Mouse (Mus musculus) adipocyte (in vitro differentiated cells): ENCODE data around the gene Clcn6.
"Not testable (repeated sequence)": the region's sequence is repeated elsewhere in the genome, so short reads cannot be mapped to it uniquely, and the experiment has no call there.

ENCODE experiments used
- DNase-seq: peaks from one replicate; pipeline ENCODE4 v3.0.0-alpha.2; 2016; ENCODE audit warnings: low spot score

Gene Clcn6

DNA sequence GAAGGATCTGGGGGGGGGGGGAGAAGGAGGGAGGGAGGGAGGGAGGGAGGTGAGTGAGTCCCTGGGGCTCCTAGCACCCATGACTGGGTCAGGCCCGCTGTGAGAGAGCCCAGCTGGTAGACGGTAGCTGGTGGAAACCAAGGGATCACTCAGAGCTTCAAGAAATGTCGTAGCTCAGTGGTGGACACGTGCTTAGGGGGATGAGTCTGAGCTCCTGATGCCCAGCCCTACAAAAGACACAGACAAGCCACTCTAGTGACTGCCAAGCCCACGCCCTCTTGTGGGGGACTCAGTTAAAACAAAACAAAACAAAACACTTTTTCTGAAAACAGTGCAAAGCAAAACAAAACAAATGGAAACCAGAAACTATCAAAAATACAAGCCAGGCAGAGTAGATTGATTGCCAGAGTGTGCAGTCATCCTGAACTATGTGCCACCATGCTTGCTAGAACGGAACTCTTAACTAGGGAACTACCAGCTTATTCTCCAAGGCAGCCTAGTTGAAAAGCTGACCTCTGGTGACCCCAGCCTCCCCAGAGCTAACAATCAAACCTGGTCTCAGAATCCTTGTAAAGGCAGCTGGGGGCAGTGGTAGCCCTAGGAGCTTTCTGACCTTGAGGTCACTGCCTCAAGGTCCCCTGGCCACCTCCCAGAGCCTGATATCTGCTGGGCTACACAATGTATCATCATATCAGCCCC, 27.2 kb upstream of the Clcn6 start:
- peak; percentile 62 for DNase-seq

- no peak for DNase-seq
Observed at GRCm38 (mm10) chr4:148061086-148061480, 22.5 kb upstream of the Clcn6 start.

DNA sequence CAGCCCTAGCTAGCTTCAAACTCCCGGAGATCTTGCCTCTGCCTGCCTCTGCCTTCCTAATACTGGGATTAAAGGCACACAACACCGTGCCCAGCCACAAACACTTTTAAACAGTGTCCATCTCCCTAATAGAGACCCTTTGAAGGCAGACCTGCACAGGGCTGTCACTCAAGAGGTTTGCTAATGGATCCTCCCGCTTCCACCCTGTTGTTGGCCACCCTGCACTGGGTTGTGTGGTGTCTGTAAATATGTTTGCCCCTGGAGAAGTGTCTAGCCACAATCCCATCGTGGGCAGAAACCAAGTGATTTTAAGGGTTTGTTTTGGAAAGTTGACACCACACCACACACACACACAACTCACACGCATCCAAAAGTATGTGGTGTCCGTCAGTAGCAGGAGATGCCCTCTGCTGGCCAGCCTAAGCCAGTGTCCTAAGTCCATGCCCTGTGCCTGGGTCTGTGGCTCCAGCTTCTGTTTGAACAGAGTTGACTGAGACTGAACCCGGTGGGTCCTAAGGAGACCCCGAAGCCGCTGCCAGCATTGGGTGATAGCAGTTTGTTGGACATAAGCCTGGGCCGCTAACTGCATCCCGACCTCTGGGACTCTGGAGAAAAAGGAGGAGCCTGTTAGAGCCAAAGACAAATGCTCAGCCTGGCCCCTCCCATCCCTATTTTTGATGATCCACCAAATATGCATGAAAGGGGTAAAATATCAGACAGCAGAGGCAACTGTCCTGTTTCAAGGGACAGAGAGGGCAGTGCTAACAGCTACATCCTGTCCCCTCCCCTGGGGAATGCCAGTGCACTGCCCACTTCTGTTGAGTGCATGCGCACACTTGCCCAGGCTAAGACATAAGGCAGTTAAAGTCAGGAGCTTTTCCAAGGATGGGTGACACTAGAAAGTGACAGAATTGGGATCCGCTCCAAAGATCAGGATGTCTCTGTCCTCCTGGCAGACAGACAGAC, 21.8 kb upstream of the Clcn6 start:
- peak; percentile 54 for DNase-seq

GRCm38 (mm10) chr4:148058993-148059392, 20.4 kb upstream of the Clcn6 start:
- DNase-seq = no peak

DNA sequence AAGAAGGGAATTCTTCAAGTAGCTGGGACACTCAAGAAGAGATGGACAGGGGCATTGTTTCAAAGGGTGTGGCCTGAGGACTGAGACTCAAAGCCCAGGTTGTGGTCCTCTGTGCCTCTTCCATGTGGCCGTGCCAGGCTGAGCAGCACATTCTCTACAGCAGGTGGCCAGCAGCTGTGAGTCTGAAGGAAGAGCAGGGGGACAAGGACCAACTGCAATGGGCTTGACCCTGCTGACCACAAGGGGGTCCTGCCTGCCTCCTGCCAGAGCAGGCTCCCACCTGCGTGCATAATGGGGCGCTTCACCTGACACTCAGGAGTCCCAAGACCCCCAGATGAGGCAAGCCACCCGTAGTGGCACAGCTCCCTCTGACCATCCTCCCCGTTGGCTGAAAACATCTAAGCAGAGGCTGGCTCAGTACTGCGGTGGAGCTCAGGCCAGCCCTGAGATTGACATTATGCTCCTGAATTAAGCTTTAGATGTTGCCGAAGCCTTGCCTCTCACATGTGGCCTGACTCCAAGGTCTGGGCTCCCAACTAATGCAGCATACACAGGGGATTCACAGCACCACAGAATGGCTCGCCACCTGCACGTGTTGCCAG, 19.7 kb upstream of the Clcn6 start:
- DNase-seq = no peak

DNA sequence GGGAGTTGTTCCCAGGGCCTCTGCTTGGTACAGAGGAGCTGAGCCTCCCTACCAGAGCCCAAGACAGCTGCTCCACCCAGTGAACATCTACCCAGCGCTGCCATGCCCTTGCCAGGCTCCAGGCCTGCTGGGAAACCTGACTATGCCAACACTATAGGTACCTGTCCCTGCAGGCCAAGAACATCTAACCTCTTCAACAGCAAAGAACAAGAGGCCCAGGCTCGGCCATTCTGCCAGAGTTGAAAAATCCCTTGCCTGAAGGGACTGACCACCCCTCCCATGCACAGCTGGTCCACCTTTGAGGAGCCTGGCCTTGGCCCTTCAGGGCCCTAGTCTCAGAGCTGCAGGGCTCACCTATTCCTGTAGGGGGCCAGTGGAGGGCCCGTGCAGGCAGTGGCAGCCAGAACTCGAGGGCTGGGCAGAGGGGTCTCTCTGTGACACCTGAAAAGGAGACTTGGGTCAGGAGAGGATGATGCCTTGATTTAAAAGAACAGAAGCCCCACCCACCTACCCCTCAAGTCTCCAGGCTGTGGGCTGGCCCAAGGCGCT, 19.1 kb upstream of the Clcn6 start:
- DNase-seq = no peak

DNA sequence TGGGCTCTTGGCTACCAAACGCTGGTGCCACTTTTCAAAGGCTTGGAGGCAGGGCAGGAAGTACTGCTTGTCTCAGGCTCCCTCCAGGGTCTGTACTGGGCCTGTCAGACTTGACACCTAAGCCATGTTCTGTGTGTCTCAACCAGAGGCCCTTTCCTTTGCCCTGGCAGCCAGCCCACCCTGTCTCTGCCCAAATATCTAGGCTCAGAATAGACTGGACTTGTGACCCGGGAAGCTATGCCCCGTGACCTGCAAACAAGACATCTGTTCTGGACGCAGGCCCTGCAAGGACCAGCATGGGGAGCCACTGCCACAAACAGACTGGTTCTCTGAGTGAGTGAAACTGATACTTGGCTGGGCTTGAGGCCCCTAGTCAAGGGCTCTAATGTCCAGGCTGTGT, 18.2 kb upstream of the Clcn6 start:
- peak; percentile 91 for DNase-seq

DNA sequence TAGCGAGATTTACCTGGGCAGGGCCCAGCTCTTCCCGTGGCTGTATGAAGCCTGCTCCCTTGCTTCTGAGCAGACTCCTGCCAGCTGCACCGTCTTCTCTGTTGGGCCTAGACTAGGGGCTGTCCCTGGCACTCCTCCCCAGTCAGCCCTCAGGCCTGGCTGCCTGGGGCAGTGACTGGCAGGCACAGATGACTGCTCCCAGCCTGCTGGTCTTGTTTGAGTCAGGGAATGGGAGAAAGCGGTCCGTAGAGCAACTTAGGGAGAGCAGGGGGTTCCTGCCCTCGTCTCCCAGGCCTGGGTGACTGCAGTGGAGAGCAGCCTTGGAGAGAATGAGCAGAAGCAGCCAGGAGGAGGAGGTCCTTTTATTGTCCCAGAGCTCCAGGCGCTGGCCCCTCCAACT, 17.6 kb upstream of the Clcn6 start:
- DNase-seq = no peak

DNA sequence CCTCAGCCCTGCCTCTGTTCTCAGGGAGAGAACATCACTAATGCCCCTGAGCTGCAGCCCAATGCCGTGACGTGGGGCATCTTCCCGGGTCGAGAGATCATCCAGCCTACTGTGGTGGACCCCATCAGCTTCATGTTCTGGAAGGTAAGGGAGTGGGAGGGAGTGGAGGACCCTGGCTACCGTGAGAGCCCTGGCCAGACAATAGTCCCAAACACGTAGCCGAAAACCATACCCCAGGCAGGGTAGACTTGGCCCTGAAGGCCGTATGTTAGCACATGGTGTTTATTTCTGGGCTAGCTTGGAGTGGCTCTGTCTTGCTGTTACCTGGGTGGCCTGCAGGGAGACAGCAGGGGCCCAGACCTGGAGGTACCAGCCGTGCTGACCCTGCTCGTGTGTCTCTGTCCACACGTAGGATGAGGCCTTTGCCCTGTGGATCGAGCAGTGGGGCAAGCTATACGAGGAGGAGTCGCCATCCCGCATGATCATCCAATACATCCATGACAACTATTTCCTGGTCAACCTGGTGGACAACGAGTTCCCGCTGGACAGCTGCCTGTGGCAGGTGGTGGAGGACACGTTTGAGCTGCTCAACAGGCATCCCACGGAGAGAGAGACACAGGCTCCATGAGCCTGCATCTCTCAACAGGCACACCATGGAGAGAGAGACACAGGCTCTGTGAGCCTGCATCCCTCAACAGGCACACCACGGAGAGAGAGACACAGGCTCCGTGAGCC, 16.5 kb upstream of the Clcn6 start:
- DNase-seq = no peak

GRCm38 (mm10) chr4:148053417-148053920, 14.8 kb upstream of the Clcn6 start:
- no peak for DNase-seq

GRCm38 (mm10) chr4:148052976-148053375, 14.4 kb upstream of the Clcn6 start:
- no peak for DNase-seq

GRCm38 (mm10) chr4:148051886-148052285, 13.3 kb upstream of the Clcn6 start:
- DNase-seq = no peak

GRCm38 (mm10) chr4:148051046-148051776, 12.6 kb upstream of the Clcn6 start:
- DNase-seq = no peak

DNA sequence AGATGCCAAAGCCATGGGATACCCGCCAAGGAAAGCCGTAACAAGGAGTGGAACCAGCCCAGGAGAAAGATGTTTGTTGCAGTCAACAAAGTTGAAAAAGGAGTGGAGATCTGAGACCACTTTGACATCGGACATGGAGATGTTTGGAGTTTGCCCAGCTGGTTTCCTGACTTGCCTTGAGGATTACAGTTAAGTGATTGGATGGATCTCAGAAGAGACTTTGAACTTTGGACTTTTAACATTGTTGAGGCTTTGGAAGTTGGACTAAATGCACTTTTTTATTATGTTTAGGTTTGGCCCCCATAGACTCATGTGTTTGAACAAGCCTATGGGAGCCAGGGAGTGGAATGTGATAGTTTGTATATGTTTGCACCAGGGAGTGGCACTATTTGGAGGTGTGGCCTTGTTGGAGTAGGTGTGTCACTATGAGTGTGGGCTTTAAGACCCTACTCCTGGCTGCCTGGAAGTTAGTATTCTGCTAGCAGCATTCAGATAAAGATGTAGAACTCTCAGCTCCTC, 11.8 kb upstream of the Clcn6 start:
- DNase-seq = not testable (repeated sequence)

- no peak for DNase-seq
Observed at GRCm38 (mm10) chr4:148046450-148047031, 7.9 kb upstream of the Clcn6 start.

- DNase-seq = no peak
Observed at GRCm38 (mm10) chr4:148044113-148044512, 5.5 kb upstream of the Clcn6 start.

DNA sequence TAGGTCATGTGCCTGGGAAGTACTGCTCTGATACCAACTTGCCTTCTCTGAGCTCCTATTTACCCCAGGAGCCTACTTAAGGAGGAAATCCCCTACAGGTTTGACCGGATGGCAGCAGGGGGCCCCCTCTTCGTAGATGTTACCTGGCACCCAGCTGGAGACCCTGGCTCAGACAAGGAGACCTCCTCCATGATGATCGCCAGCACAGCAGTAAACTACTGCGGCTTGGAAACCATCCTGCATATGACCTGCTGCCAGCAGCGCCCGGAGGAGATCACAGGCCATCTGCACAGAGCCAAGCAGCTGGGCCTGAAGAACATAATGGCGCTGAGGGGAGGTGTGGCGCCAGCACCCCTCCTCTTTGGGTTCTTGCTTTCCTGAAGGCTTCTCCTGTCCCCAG, 4.7 kb upstream of the Clcn6 start:
- not testable (repeated sequence) for DNase-seq

- peak; percentile 76 for DNase-seq
Observed at GRCm38 (mm10) chr4:148041611-148042191, 3.1 kb upstream of the Clcn6 start.

- DNase-seq = peak; percentile 66
Observed at GRCm38 (mm10) chr4:148040933-148041610, 2.5 kb upstream of the Clcn6 start.
